Mouse (Mus musculus): ENCODE results near the gene Babam1.

GRCm38 (mm10) chr8:71405401-71406098, 8.9 kb downstream of the Babam1 start, which contains the start of gene Ankle1:
- TF ChIP-seq CTCF (IDR thresholded peaks at IDR 0.05; ENCODE audit: control insufficient read depth, insufficient read depth, low read length) (peak; percentile 58), POLR2A (IDR thresholded peaks at IDR 0.05; ENCODE audit: borderline replicate concordance, control insufficient read depth, low read depth, low read length) (peak; percentile 91)
